Mouse (Mus musculus) liver, adult 2 months (tissue): ENCODE results near the gene Msx2.

ENCODE experiments used
- CTCF ChIP-seq: fragments of 200-500 bp; IDR thresholded peaks from 2 replicates; pipeline ENCODE4 v1.5.1; 2011; ENCODE audit warnings: low read depth, low read length, control low read depth
- POLR2A ChIP-seq: fragments of 200-500 bp; IDR thresholded peaks from 2 replicates; pipeline ENCODE4 v1.6.1; 2011; ENCODE audit warnings: low read length, control low read depth; ENCODE audit not compliant: insufficient read depth; ENCODE audit errors: extremely low read depth

DNA sequence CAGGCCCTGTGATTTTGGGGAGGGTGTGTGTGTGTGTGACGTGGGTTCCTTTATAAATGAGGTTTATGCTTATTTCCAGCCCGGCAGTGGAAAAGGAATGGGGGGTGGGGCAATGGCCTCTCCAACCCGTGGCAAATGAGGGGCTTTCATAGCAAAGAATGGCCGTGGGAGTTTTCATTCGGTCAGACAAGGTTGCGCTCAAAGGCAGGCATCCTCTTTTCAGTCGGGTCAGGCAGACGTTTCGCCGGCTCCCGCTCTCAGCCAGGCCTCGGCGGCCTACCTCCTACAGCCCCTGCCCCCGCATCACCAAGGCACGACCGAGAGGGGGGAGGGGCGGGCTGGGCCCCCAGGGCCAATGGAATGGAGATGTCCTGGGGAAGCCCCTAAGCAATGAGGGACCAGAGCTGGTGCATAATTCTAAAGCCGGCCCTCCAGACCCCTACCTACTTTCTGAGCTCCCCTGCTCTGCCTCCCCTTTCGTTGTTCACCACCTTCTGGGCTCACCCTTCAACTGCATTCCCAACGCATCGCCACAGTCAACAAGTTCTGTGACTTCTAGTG lies 8.4 kb downstream of the Msx2 start:
- TF ChIP-seq CTCF (no peak), POLR2A (no peak)
